Mouse (Mus musculus) stomach, postnatal 0 days (tissue): ENCODE data around the gene Mydgf.

ENCODE experiments used
- CTCF ChIP-seq: IDR thresholded peaks from 2 replicates; pipeline ENCODE4 v1.5.1; 2016; ENCODE audit warnings: antibody characterized with exemption, low read depth, mild to moderate bottlenecking, moderate library complexity
- EP300 ChIP-seq: optimal IDR thresholded peaks from 2 replicates; pipeline ENCODE3; 2016; ENCODE audit warnings: antibody characterized with exemption

- TF ChIP-seq CTCF (peak; percentile 81), EP300 (no peak)
Observed at GRCm38 (mm10) chr17:56131814-56132213, 51.9 kb downstream of the Mydgf start.
